Mouse (Mus musculus) MEL (cell line): ENCODE measurements around the gene Cmc2.

Source experiments
- CTCF ChIP-seq, 3 experiments: IDR thresholded peaks in 2 of 3; conservative IDR thresholded peaks in 1 of 3; 2 replicates each; pipeline ENCODE4 v1.5.1; 2011 to 2012; ENCODE audit warnings: low read length in 3 of 3, low read depth in 2 of 3, mild to moderate bottlenecking in 2 of 3, improper control_type of control experiment in 1 of 3, inconsistent platforms in 1 of 3, mixed read lengths in 1 of 3, moderate library complexity in 1 of 3; ENCODE audit not compliant: control insufficient read depth in 1 of 3, insufficient read depth in 1 of 3, poor library complexity in 1 of 3, severe bottlenecking in 1 of 3
- HCFC1 ChIP-seq: IDR thresholded peaks from 2 replicates; pipeline ENCODE4 v1.6.1; 2012; ENCODE audit warnings: low read depth, mild to moderate bottlenecking, inconsistent platforms, low read length, improper control_type of control experiment, moderate library complexity
- NELFE ChIP-seq: IDR thresholded peaks from 2 replicates; pipeline ENCODE4 v1.6.1; 2011; ENCODE audit warnings: low read depth, low read length, improper control_type of control experiment
- USF1 ChIP-seq: IDR thresholded peaks from 2 replicates; pipeline ENCODE4 v1.6.1; 2014; ENCODE audit warnings: low read depth, mild to moderate bottlenecking, inconsistent platforms, low read length, improper control_type of control experiment, moderate library complexity
- ZC3H11A ChIP-seq: IDR thresholded peaks from 2 replicates; pipeline ENCODE4 v1.6.1; 2012; ENCODE audit warnings: low read depth, mild to moderate bottlenecking, inconsistent platforms, low read length, improper control_type of control experiment

DNA sequence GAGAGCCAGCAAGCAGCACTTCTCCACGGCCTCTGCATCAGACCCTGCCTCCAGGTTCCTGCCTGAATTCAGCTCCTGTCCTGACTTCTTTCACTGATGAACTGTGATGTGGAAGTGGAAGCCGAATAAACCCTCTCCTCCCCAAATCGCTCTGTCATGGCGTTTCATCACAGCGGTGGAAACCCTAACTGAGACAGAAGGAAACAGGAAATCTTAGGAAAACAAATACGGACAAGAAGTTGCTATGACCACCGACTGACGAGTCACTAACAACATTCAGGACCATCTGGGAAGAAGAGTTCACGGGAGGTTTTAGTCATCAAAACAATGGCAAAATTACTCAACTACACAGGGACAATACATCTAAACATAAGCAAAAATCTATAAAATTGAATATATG is 28.6 kb downstream of the Cmc2 start:
- TF ChIP-seq NELFE, result no peak
- no peak for TF ChIP-seq HCFC1
- TF ChIP-seq CTCF (IDR thresholded peaks at IDR 0.05 in 2 of 3, conservative IDR thresholded peaks at IDR 0.05 in 1 of 3; ENCODE audit: control insufficient read depth in 1 of 3, insufficient read depth in 1 of 3, low read depth in 2 of 3, low read length in 3 of 3, poor library complexity in 1 of 3, severe bottlenecking in 1 of 3), result no peak
- TF ChIP-seq ZC3H11A, result no peak
- TF ChIP-seq USF1, result no peak
